Mouse (Mus musculus) MEL (cell line): ENCODE measurements at regions not wholly inside any gene's neighbourhood (a gene's known extent, or its start where the extent isn't known, plus 50 kb on each side); places are given as distances from the start of the nearest gene placed in this dataset.

Experiments
- DNase-seq: peaks from one replicate; pipeline ENCODE4 v3.0.0; 2011; ENCODE audit warnings: low read depth, low spot score
- H3K27ac ChIP-seq: 2 replicates; pipeline ENCODE4 v1.5.1; 2012; ENCODE audit warnings: low read depth, mild to moderate bottlenecking, control low read depth, low read length, moderate library complexity; ENCODE audit not compliant: control insufficient read depth
- H3K27me3 ChIP-seq, 2 experiments: fragments of 150-350 bp in 1 of 2; sonication (generic) in 1 of 2; 2 replicates each; pipeline ENCODE4 v1.6.1; 2012; ENCODE audit warnings: low read length in 2 of 2, mild to moderate bottlenecking in 2 of 2, improper control_type of control experiment in 1 of 2, moderate library complexity in 1 of 2; ENCODE audit not compliant: insufficient read depth in 2 of 2, control insufficient read depth in 1 of 2
- H3K36me3 ChIP-seq, 2 experiments: 2 replicates each; pipeline ENCODE4 v1.6.1; 2012 to 2014; ENCODE audit warnings: low read length in 2 of 2, improper control_type of control experiment in 1 of 2, inconsistent platforms in 1 of 2, mild to moderate bottlenecking in 1 of 2; ENCODE audit not compliant: insufficient read depth in 2 of 2, control insufficient read depth in 1 of 2
- H3K4me1 ChIP-seq, 2 experiments: fragments of 150-350 bp in 1 of 2; sonication (generic) in 1 of 2; 2 replicates each; pipeline ENCODE4 v1.6.1; 2012; ENCODE audit warnings: low read length in 2 of 2, improper control_type of control experiment in 1 of 2, mild to moderate bottlenecking in 1 of 2; ENCODE audit not compliant: insufficient read depth in 2 of 2, control insufficient read depth in 1 of 2
- H3K4me3 ChIP-seq, 2 experiments: fragments of 150-350 bp in 1 of 2; sonication (generic) in 1 of 2; 2 replicates each; pipeline ENCODE4 v1.5.1; 2012; ENCODE audit warnings: low read depth in 2 of 2, low read length in 2 of 2, mild to moderate bottlenecking in 2 of 2, moderate library complexity in 2 of 2, control low read depth in 1 of 2, improper control_type of control experiment in 1 of 2; ENCODE audit not compliant: control insufficient read depth in 1 of 2, insufficient read depth in 1 of 2
- H3K79me2 ChIP-seq: 2 replicates; pipeline ENCODE4 v1.6.1; 2012; ENCODE audit warnings: mild to moderate bottlenecking, low read length, moderate library complexity; ENCODE audit not compliant: control insufficient read depth, poor library complexity, insufficient read depth
- H3K9ac ChIP-seq: 2 replicates; pipeline ENCODE4 v1.6.1; 2012; ENCODE audit warnings: low read depth, mild to moderate bottlenecking, control low read depth, low read length, moderate library complexity; ENCODE audit not compliant: control insufficient read depth, poor library complexity, severe bottlenecking
- H3K9me3 ChIP-seq: fragments of 150-350 bp; sonication (generic); replicated peaks from 2 replicates; pipeline ENCODE4 v1.6.1; 2012; ENCODE audit warnings: mild to moderate bottlenecking, low read length, improper control_type of control experiment, moderate library complexity; ENCODE audit not compliant: insufficient read depth
- BHLHE40 ChIP-seq: IDR thresholded peaks from 2 replicates; pipeline ENCODE4 v1.6.1; 2012; ENCODE audit warnings: low read depth, mild to moderate bottlenecking, inconsistent platforms, low read length, improper control_type of control experiment, borderline replicate concordance
- CHD1 ChIP-seq: IDR thresholded peaks from 2 replicates; pipeline ENCODE4 v1.6.1; 2012; ENCODE audit warnings: low read depth, mild to moderate bottlenecking, inconsistent platforms, low read length, improper control_type of control experiment
- CTCF ChIP-seq, 3 experiments: IDR thresholded peaks in 2 of 3; conservative IDR thresholded peaks in 1 of 3; 2 replicates each; pipeline ENCODE4 v1.5.1; 2011 to 2012; ENCODE audit warnings: low read length in 3 of 3, low read depth in 2 of 3, mild to moderate bottlenecking in 2 of 3, improper control_type of control experiment in 1 of 3, inconsistent platforms in 1 of 3, mixed read lengths in 1 of 3, moderate library complexity in 1 of 3; ENCODE audit not compliant: control insufficient read depth in 1 of 3, insufficient read depth in 1 of 3, poor library complexity in 1 of 3, severe bottlenecking in 1 of 3
- E2F4 ChIP-seq: IDR thresholded peaks from 2 replicates; pipeline ENCODE4 v1.6.1; 2011; ENCODE audit warnings: low read depth, low read length, improper control_type of control experiment, borderline replicate concordance
- ETS1 ChIP-seq: IDR thresholded peaks from 2 replicates; pipeline ENCODE4 v1.6.1; 2012; ENCODE audit warnings: low read depth, mild to moderate bottlenecking, inconsistent platforms, low read length, improper control_type of control experiment, moderate library complexity
- GABPA ChIP-seq: IDR thresholded peaks from 2 replicates; pipeline ENCODE4 v1.6.1; 2012; ENCODE audit warnings: low read depth, mild to moderate bottlenecking, inconsistent platforms, low read length, improper control_type of control experiment, moderate library complexity
- GATA1 ChIP-seq: IDR thresholded peaks from 2 replicates; pipeline ENCODE4 v1.6.1; 2011; ENCODE audit warnings: low read depth, low read length, improper control_type of control experiment
- KAT2A ChIP-seq: conservative IDR thresholded peaks from 2 replicates; pipeline ENCODE4 v1.6.1; 2012; ENCODE audit warnings: low read depth, low read length, improper control_type of control experiment, inconsistent platforms
- MAFK ChIP-seq: IDR thresholded peaks from 2 replicates; pipeline ENCODE4 v1.6.1; 2011; ENCODE audit warnings: low read depth, mild to moderate bottlenecking, low read length, improper control_type of control experiment, borderline replicate concordance
- MAZ ChIP-seq: IDR thresholded peaks from 2 replicates; pipeline ENCODE4 v1.6.1; 2012; ENCODE audit warnings: low read depth, mild to moderate bottlenecking, inconsistent platforms, low read length, improper control_type of control experiment
- MYC ChIP-seq: IDR thresholded peaks from 2 replicates; pipeline ENCODE4 v1.6.1; 2011; ENCODE audit warnings: low read depth, mild to moderate bottlenecking, low read length, improper control_type of control experiment, moderate library complexity
- NRF1 ChIP-seq: IDR thresholded peaks from 2 replicates; pipeline ENCODE4 v1.6.1; 2014; ENCODE audit warnings: low read depth, mild to moderate bottlenecking, inconsistent platforms, low read length, improper control_type of control experiment, moderate library complexity; ENCODE audit not compliant: poor library complexity, insufficient read depth, severe bottlenecking
- RCOR1 ChIP-seq: IDR thresholded peaks from 2 replicates; pipeline ENCODE4 v1.6.1; 2012; ENCODE audit warnings: low read depth, mild to moderate bottlenecking, inconsistent platforms, low read length, improper control_type of control experiment
- SIN3A ChIP-seq: IDR thresholded peaks from 2 replicates; pipeline ENCODE4 v1.6.1; 2012; ENCODE audit warnings: low read length, improper control_type of control experiment, inconsistent platforms
- SMC3 ChIP-seq: IDR thresholded peaks from 2 replicates; pipeline ENCODE4 v1.6.1; 2011; ENCODE audit warnings: low read depth, low read length, improper control_type of control experiment
- TAL1 ChIP-seq: IDR thresholded peaks from 2 replicates; pipeline ENCODE4 v1.6.1; 2012; ENCODE audit warnings: mild to moderate bottlenecking, inconsistent platforms, low read length, moderate library complexity, mixed read lengths
- TCF12 ChIP-seq: IDR thresholded peaks from 2 replicates; pipeline ENCODE4 v1.6.1; 2014; ENCODE audit warnings: low read depth, mild to moderate bottlenecking, inconsistent platforms, low read length, improper control_type of control experiment, moderate library complexity
- UBTF ChIP-seq: IDR thresholded peaks from 2 replicates; pipeline ENCODE4 v1.6.1; 2012; ENCODE audit warnings: low read depth, mild to moderate bottlenecking, inconsistent platforms, low read length, improper control_type of control experiment, moderate library complexity, borderline replicate concordance; ENCODE audit not compliant: insufficient read depth
- ZKSCAN1 ChIP-seq: IDR thresholded peaks from 2 replicates; pipeline ENCODE4 v1.6.1; 2012; ENCODE audit warnings: low read depth, mild to moderate bottlenecking, inconsistent platforms, low read length, improper control_type of control experiment, moderate library complexity

- TF ChIP-seq MYC (no peak), MAZ (no peak), MAFK (no peak), E2F4 (no peak), GATA1 (no peak), GABPA (no peak), BHLHE40 (no peak), TAL1 (no peak), UBTF (no peak), RCOR1 (no peak), ETS1 (no peak), SMC3 (no peak), ZKSCAN1 (no peak), NRF1 (no peak), SIN3A (no peak), CTCF (IDR thresholded peaks at IDR 0.05 in 2 of 3, conservative IDR thresholded peaks at IDR 0.05 in 1 of 3; ENCODE audit: control insufficient read depth in 1 of 3, insufficient read depth in 1 of 3, low read depth in 2 of 3, low read length in 3 of 3, poor library complexity in 1 of 3, severe bottlenecking in 1 of 3) (no peak), KAT2A (no peak), TCF12 (no peak), CHD1 (no peak)
- Histone ChIP-seq H3K4me3 (no peak overlapping the region), H3K9ac (no peak overlapping the region), H3K9me3 (no peaks in the 10 kb centered on the region), H3K27me3 (no peaks in the 10 kb centered on the region; a peak in 1 of 4 replicates), H3K79me2 (no peaks in the 10 kb centered on the region), H3K36me3 (no peaks in the 10 kb centered on the region), H3K27ac (no peak overlapping the region), H3K4me1 (no peaks in the 10 kb centered on the region)
- no peak for DNase-seq
These were observed 90.2 kb upstream of the Pcgf5 start for GRCm38 (mm10) chr19:36257748-36258538.

GRCm38 (mm10) chr19:36261819-36262218 lies 86.3 kb upstream of the Pcgf5 start:
- H3K9me3 ChIP-seq, result no peaks in the 10 kb centered on the region
- no peaks in the 10 kb centered on the region for H3K4me1 ChIP-seq
- no peaks in the 10 kb centered on the region for H3K79me2 ChIP-seq
- TF ChIP-seq ZKSCAN1, result no peak
- no peak for TF ChIP-seq SMC3
- TF ChIP-seq E2F4, result no peak
- no peak for TF ChIP-seq ETS1
- TF ChIP-seq CTCF (IDR thresholded peaks at IDR 0.05 in 2 of 3, conservative IDR thresholded peaks at IDR 0.05 in 1 of 3; ENCODE audit: control insufficient read depth in 1 of 3, insufficient read depth in 1 of 3, low read depth in 2 of 3, low read length in 3 of 3, poor library complexity in 1 of 3, severe bottlenecking in 1 of 3), result no peak
- TF ChIP-seq NRF1, result no peak
- no peak overlapping the region for H3K9ac ChIP-seq
- H3K27ac ChIP-seq, result no peak overlapping the region
- no peak overlapping the region for H3K4me3 ChIP-seq
- H3K36me3 ChIP-seq, result no peaks in the 10 kb centered on the region
- DNase-seq, result no peak
- no peaks in the 10 kb centered on the region; a peak in 1 of 4 replicates for H3K27me3 ChIP-seq
